Mouse (Mus musculus) midbrain, postnatal 0 days (tissue): ENCODE data around the gene Elp4. TPM values are rescaled to one million over a fixed set of nuclear protein-coding genes. Genes with fewer than 3 reads are reported as not detected.

Source experiments
- ATAC-seq: fragments of 200-750 bp; cut with Nextera tagmentation; 2 replicates; pipeline ENCODE4 v1.8.0; 2017; ENCODE audit warnings: moderate number of reproducible peaks, mild to moderate bottlenecking, moderate TSS enrichment, moderate library complexity; ENCODE audit not compliant: low FRiP score
- DNase-seq: peaks from one replicate; pipeline ENCODE4 v3.0.0-alpha.2; 2015; ENCODE audit warnings: low spot score
- H3K27ac ChIP-seq: fragments of 300-500 bp; sonication (generic); 2 replicates; pipeline ENCODE4 v1.5.1; 2014; ENCODE audit warnings: low read depth, mild to moderate bottlenecking, low read length, mixed read lengths
- H3K27me3 ChIP-seq: fragments of 300-500 bp; sonication (generic); 2 replicates; pipeline ENCODE4 v1.6.1; 2014; ENCODE audit warnings: low read length, control low read depth, mixed read lengths; ENCODE audit not compliant: insufficient read depth
- H3K36me3 ChIP-seq: fragments of 300-500 bp; sonication (generic); 2 replicates; pipeline ENCODE4 v1.6.1; 2014; ENCODE audit warnings: low read length, control low read depth, mixed read lengths; ENCODE audit not compliant: insufficient read depth
- H3K4me1 ChIP-seq: fragments of 300-500 bp; sonication (generic); 2 replicates; pipeline ENCODE4 v1.6.1; 2014; ENCODE audit warnings: mild to moderate bottlenecking, control low read depth, antibody characterized with exemption, low read length, mixed read lengths; ENCODE audit not compliant: insufficient read depth
- H3K4me2 ChIP-seq: fragments of 300-500 bp; sonication (generic); 2 replicates; pipeline ENCODE4 v1.6.1; 2014; ENCODE audit warnings: low read depth, mild to moderate bottlenecking, low read length, mixed read lengths; ENCODE audit not compliant: poor library complexity, severe bottlenecking
- H3K4me3 ChIP-seq: fragments of 300-500 bp; sonication (generic); 2 replicates; pipeline ENCODE4 v1.5.1; 2014; ENCODE audit warnings: low read depth, mild to moderate bottlenecking, low read length, moderate library complexity
- H3K9ac ChIP-seq: fragments of 300-500 bp; sonication (generic); replicated peaks from 2 replicates; pipeline ENCODE4 v1.6.1; 2014; ENCODE audit warnings: mild to moderate bottlenecking, low read length, moderate library complexity, mixed read lengths; ENCODE audit not compliant: poor library complexity, severe bottlenecking
- H3K9me3 ChIP-seq: fragments of 300-500 bp; sonication (generic); 2 replicates; pipeline ENCODE4 v1.6.1; 2016; ENCODE audit warnings: low read length, control low read depth
- CTCF ChIP-seq: IDR thresholded peaks from 2 replicates; pipeline ENCODE4 v1.5.1; 2016; ENCODE audit warnings: antibody characterized with exemption, mild to moderate bottlenecking
- WGBS: fragments of 180-500 bp; shearing (Covaris S2); extraction: QIAGEN DNeasy Blood & Tissue Kit; methylation state at CpG from one replicate; pipeline ENCODE4 v1.1.7; 2014; 5-methylcytosine and 5-hydroxymethylcytosine counted together
- polyA plus RNA-seq: library from polyadenylated mRNA; unstranded; fragments of >200 nt; fragmentation: Nextera tagmentation; extraction: Ambion mirVana; gene quantifications from 2 replicates; pipeline ENCODE4 v1.2.1, GENCODE M21; 2015
- total RNA-seq: library from RNA; depleted of rRNA; stranded (reverse); fragments of >200 nt; gene quantifications from 2 replicates; pipeline ENCODE4 v1.2.3, GENCODE M21; 2014

Elp4 gene
- total and polyA plus RNA-seq, 2 experiments from 2014 or later = 22.3 to 29.2 TPM

- Histone ChIP-seq H3K4me3 (no peak overlapping the region), H3K9ac (no peak overlapping the region), H3K4me2 (no peak overlapping the region), H3K9me3 (no peaks in the 10 kb centered on the region), H3K27ac (0 out of 2 replicates have a peak overlapping the region, but pooled peaks have one; percentile 6), H3K36me3 (no peaks in the 10 kb centered on the region), H3K4me1 (no peaks in the 10 kb centered on the region), H3K27me3 (peaks cover 92% of the 10 kb centered on the region)
- no peak for DNase-seq
- 1% methylated on average over 6 of the region's 6 CpGs for WGBS
- no peak for TF ChIP-seq CTCF
- ATAC-seq = no peak
These were observed 231.3 kb downstream of the Elp4 start for GRCm38 (mm10) chr2:105673054-105673453.

- Histone ChIP-seq H3K36me3 (no peaks in the 10 kb centered on the region), H3K9ac (no peak overlapping the region), H3K27me3 (peaks cover 92% of the 10 kb centered on the region), H3K4me2 (peak overlapping the region; percentile 15; the same call in 1 of the 2 replicates), H3K27ac (no peak overlapping the region), H3K4me1 (no peaks in the 10 kb centered on the region), H3K9me3 (no peaks in the 10 kb centered on the region), H3K4me3 (no peak overlapping the region)
- ATAC-seq = no peak
- no peak for TF ChIP-seq CTCF
- DNase-seq = no peak
- 0% methylated on average over 15 of the region's 16 CpGs for WGBS
These were observed 231.8 kb downstream of the Elp4 start for GRCm38 (mm10) chr2:105672596-105672960.

GRCm38 (mm10) chr2:105671798-105672595 lies 232.4 kb downstream of the Elp4 start:
- ATAC-seq (no peak), DNase-seq (no peak)
- no peak overlapping the region; the same call in 1 of the 2 replicates for H3K27ac ChIP-seq
- H3K4me3 ChIP-seq = no peak overlapping the region
- H3K9ac ChIP-seq = no peak overlapping the region
- peak; percentile 28 for TF ChIP-seq CTCF
- H3K9me3 ChIP-seq = no peaks in the 10 kb centered on the region
- WGBS = 5% methylated on average over 25 of the region's 25 CpGs
- H3K27me3 ChIP-seq = peaks cover 92% of the 10 kb centered on the region
- no peaks in the 10 kb centered on the region for H3K4me1 ChIP-seq
- peak overlapping the region; percentile 15; the same call in 1 of the 2 replicates for H3K4me2 ChIP-seq
- no peaks in the 10 kb centered on the region for H3K36me3 ChIP-seq

GRCm38 (mm10) chr2:105671116-105671797 lies 233.1 kb downstream of the Elp4 start:
- H3K36me3 ChIP-seq = no peaks in the 10 kb centered on the region
- no peak overlapping the region for H3K9ac ChIP-seq

GRCm38 (mm10) chr2:105670731-105671095 lies 233.7 kb downstream of the Elp4 start:
- Histone ChIP-seq H3K4me3 (no peak overlapping the region), H3K9ac (no peak overlapping the region), H3K27ac (no peak overlapping the region), H3K4me1 (no peaks in the 10 kb centered on the region), H3K4me2 (no peak overlapping the region), H3K27me3 (peaks cover 92% of the 10 kb centered on the region), H3K9me3 (no peaks in the 10 kb centered on the region), H3K36me3 (no peaks in the 10 kb centered on the region)
- TF ChIP-seq CTCF = no peak
- DNase-seq = no peak
- no peak for ATAC-seq
- WGBS = 5% methylated on average over 6 of the region's 6 CpGs

More at GRCm38 (mm10) chr2:105671116-105671797, 233.1 kb downstream of the Elp4 start:
- DNase-seq (no peak), ATAC-seq (no peak)
- WGBS = 6% methylated on average over 9 of the region's 9 CpGs
- Histone ChIP-seq H3K9me3 (no peaks in the 10 kb centered on the region), H3K27ac (no peak overlapping the region), H3K4me2 (0 out of 2 replicates have a peak overlapping the region, but pooled peaks have one; percentile 0), H3K4me3 (no peak overlapping the region), H3K27me3 (peaks cover 92% of the 10 kb centered on the region), H3K4me1 (no peaks in the 10 kb centered on the region)
- no peak for TF ChIP-seq CTCF
